Mouse (Mus musculus) lung, postnatal 10 days (tissue): ENCODE measurements around the gene Ntm.

Source experiments
- DNase-seq: peaks from one replicate; pipeline ENCODE4 v3.0.0; 2021

The Ntm gene

GRCm38 (mm10) chr9:28969455-28969854 lies 993.5 kb downstream of the Ntm start:
- DNase-seq, result no peak
